Mouse (Mus musculus) MEL (cell line): ENCODE measurements around the gene Commd2.

Experiments used
- CHD2 ChIP-seq: IDR thresholded peaks from 2 replicates; pipeline ENCODE4 v1.6.1; 2011; ENCODE audit warnings: low read length, improper control_type of control experiment
- CTCF ChIP-seq, 3 experiments: IDR thresholded peaks in 2 of 3; conservative IDR thresholded peaks in 1 of 3; 2 replicates each; pipeline ENCODE4 v1.5.1; 2011 to 2012; ENCODE audit warnings: low read length in 3 of 3, low read depth in 2 of 3, mild to moderate bottlenecking in 2 of 3, improper control_type of control experiment in 1 of 3, inconsistent platforms in 1 of 3, mixed read lengths in 1 of 3, moderate library complexity in 1 of 3; ENCODE audit not compliant: control insufficient read depth in 1 of 3, insufficient read depth in 1 of 3, poor library complexity in 1 of 3, severe bottlenecking in 1 of 3
- EP300 ChIP-seq, 2 experiments: IDR thresholded peaks; 2 replicates each; pipeline ENCODE4 v1.6.1; 2011; ENCODE audit warnings: improper control_type of control experiment in 2 of 2, low read length in 2 of 2, low read depth in 1 of 2, mild to moderate bottlenecking in 1 of 2
- JUND ChIP-seq: IDR thresholded peaks from 2 replicates; pipeline ENCODE4 v1.6.1; 2011; ENCODE audit warnings: low read depth, mild to moderate bottlenecking, improper control_type of control experiment, low read length
- MAFK ChIP-seq: IDR thresholded peaks from 2 replicates; pipeline ENCODE4 v1.6.1; 2011; ENCODE audit warnings: low read depth, mild to moderate bottlenecking, low read length, improper control_type of control experiment, borderline replicate concordance
- POLR2A ChIP-seq, 2 experiments: IDR thresholded peaks; 2 replicates each; pipeline ENCODE4 v1.6.1; 2011 to 2012; ENCODE audit warnings: low read length in 2 of 2, mild to moderate bottlenecking in 2 of 2, control low read depth in 1 of 2, improper control_type of control experiment in 1 of 2, low read depth in 1 of 2, moderate library complexity in 1 of 2; ENCODE audit not compliant: control insufficient read depth in 1 of 2, insufficient read depth in 1 of 2, poor library complexity in 1 of 2
- POLR2AphosphoS5 ChIP-seq: IDR thresholded peaks from 2 replicates; pipeline ENCODE4 v1.6.1; 2012; ENCODE audit warnings: low read depth, borderline replicate concordance, mild to moderate bottlenecking, inconsistent platforms, low read length, moderate library complexity, mixed read lengths
- RCOR1 ChIP-seq: IDR thresholded peaks from 2 replicates; pipeline ENCODE4 v1.6.1; 2012; ENCODE audit warnings: low read depth, mild to moderate bottlenecking, inconsistent platforms, low read length, improper control_type of control experiment
- TAL1 ChIP-seq: IDR thresholded peaks from 2 replicates; pipeline ENCODE4 v1.6.1; 2012; ENCODE audit warnings: mild to moderate bottlenecking, inconsistent platforms, low read length, moderate library complexity, mixed read lengths
- USF1 ChIP-seq: IDR thresholded peaks from 2 replicates; pipeline ENCODE4 v1.6.1; 2014; ENCODE audit warnings: low read depth, mild to moderate bottlenecking, inconsistent platforms, low read length, improper control_type of control experiment, moderate library complexity

DNA sequence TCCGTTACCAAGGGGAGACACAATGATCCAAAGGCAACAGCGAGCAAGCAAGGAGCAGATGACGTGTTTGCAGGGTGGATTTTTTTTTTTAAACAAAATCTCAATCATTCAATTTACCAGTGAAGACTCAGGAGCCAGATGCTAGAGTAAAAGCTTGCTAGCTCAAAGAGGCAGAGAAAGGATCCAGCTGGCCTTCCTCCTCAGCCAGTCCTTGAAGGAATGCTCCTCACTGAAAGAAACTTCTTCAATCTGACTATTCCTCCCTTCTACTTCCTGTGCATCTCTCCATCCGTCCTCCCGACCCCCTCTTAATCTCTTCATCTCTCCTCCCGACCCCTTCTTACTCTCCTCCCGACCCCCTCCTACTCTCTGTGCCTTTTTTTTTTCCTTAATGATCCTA is 54.9 kb downstream of the Commd2 start:
- TF ChIP-seq CTCF (IDR thresholded peaks at IDR 0.05 in 2 of 3, conservative IDR thresholded peaks at IDR 0.05 in 1 of 3; ENCODE audit: control insufficient read depth in 1 of 3, insufficient read depth in 1 of 3, low read depth in 2 of 3, low read length in 3 of 3, poor library complexity in 1 of 3, severe bottlenecking in 1 of 3) (no peak), JUND (no peak), POLR2A (IDR thresholded peaks at IDR 0.05; ENCODE audit: control insufficient read depth in 1 of 2, insufficient read depth in 1 of 2, low read depth in 1 of 2, low read length in 2 of 2, poor library complexity in 1 of 2) (no peak), USF1 (no peak), EP300 (IDR thresholded peaks at IDR 0.05; ENCODE audit: low read depth in 1 of 2, low read length in 2 of 2) (no peak), MAFK (no peak), CHD2 (no peak), TAL1 (no peak), RCOR1 (no peak), POLR2AphosphoS5 (no peak)
